Mouse (Mus musculus): ENCODE results near the gene Lin7a.
"Not testable (repeated sequence)": the region's sequence is repeated elsewhere in the genome, so short reads cannot be mapped to it uniquely, and the experiment has no call there.

Lin7a gene

GRCm38 (mm10) chr10:107237076-107237475 is 34.4 kb upstream of the Lin7a start:
- no peak for DNase-seq (ENCODE audit: low spot score)

- DNase-seq (ENCODE audit: low spot score), result no peak
Observed at GRCm38 (mm10) chr10:107237736-107238135, 33.8 kb upstream of the Lin7a start.

GRCm38 (mm10) chr10:107238151-107238860 is 33.2 kb upstream of the Lin7a start:
- DNase-seq (ENCODE audit: low spot score), result no peak

- DNase-seq (ENCODE audit: low spot score), result no peak
Observed at GRCm38 (mm10) chr10:107238861-107239435, 32.5 kb upstream of the Lin7a start.

- no peak for DNase-seq (ENCODE audit: low spot score)
Observed at GRCm38 (mm10) chr10:107239651-107240330, 31.7 kb upstream of the Lin7a start.

- no peak for DNase-seq (ENCODE audit: low spot score)
Observed at GRCm38 (mm10) chr10:107240446-107240845, 31.0 kb upstream of the Lin7a start.

- no peak for DNase-seq (ENCODE audit: low spot score)
Observed at GRCm38 (mm10) chr10:107240986-107241385, 30.5 kb upstream of the Lin7a start.

GRCm38 (mm10) chr10:107241406-107241805 is 30.1 kb upstream of the Lin7a start:
- DNase-seq (ENCODE audit: low spot score), result no peak

GRCm38 (mm10) chr10:107241999-107242398 is 29.5 kb upstream of the Lin7a start:
- not testable (repeated sequence) for DNase-seq (ENCODE audit: low spot score)

- DNase-seq (ENCODE audit: low spot score), result no peak
Observed at GRCm38 (mm10) chr10:107242696-107243400, 28.6 kb upstream of the Lin7a start.

- no peak for DNase-seq (ENCODE audit: low spot score)
Observed at GRCm38 (mm10) chr10:107244211-107244610, 27.3 kb upstream of the Lin7a start.

- no peak for DNase-seq (ENCODE audit: low spot score)
Observed at GRCm38 (mm10) chr10:107244691-107245530, 26.6 kb upstream of the Lin7a start.

GRCm38 (mm10) chr10:107245531-107245840 is 26.0 kb upstream of the Lin7a start:
- no peak for DNase-seq (ENCODE audit: low spot score)

GRCm38 (mm10) chr10:107245961-107246460 is 25.5 kb upstream of the Lin7a start:
- no peak for DNase-seq (ENCODE audit: low spot score)

GRCm38 (mm10) chr10:107247001-107247670 is 24.4 kb upstream of the Lin7a start:
- no peak for DNase-seq (ENCODE audit: low spot score)

GRCm38 (mm10) chr10:107248481-107248880 is 23.0 kb upstream of the Lin7a start:
- no peak for DNase-seq (ENCODE audit: low spot score)

GRCm38 (mm10) chr10:107249056-107249455 is 22.4 kb upstream of the Lin7a start:
- no peak for DNase-seq (ENCODE audit: low spot score)

- no peak for DNase-seq (ENCODE audit: low spot score)
Observed at GRCm38 (mm10) chr10:107249606-107250186, 21.8 kb upstream of the Lin7a start.

GRCm38 (mm10) chr10:107250346-107251210 is 20.9 kb upstream of the Lin7a start:
- no peak for DNase-seq (ENCODE audit: low spot score)

GRCm38 (mm10) chr10:107251271-107251670 is 20.2 kb upstream of the Lin7a start:
- DNase-seq (ENCODE audit: low spot score), result no peak

Measured in spleen, adult 12 weeks (tissue).